Mouse (Mus musculus) heart, postnatal 14 days (tissue): ENCODE measurements around the gene Trmt11. TPM values are rescaled to one million over a fixed set of nuclear protein-coding genes. Genes with fewer than 3 reads are reported as not detected.
"Not testable (repeated sequence)": the region's sequence is repeated elsewhere in the genome, so short reads cannot be mapped to it uniquely, and the experiment has no call there.

Experiments
- DNase-seq, 2 experiments: peaks; one replicate each; pipeline ENCODE4 v3.0.0; 2021 to 2022
- intact Hi-C: fragments of 180-260 bp; cut with DNase I; formaldehyde crosslinking; loops from one replicate; pipeline ENCODE4 v1.15.1; 2025
- long read RNA-seq, 2 experiments: library from polyadenylated mRNA; stranded (forward); transcript quantifications; one replicate each; pipeline ENCODE4 v2.0.0; 2021
- total RNA-seq, 2 experiments: library from RNA; stranded (reverse); gene quantifications; 2 replicates each; pipeline ENCODE4 v1.2.3; 2021

The Trmt11 gene
- total RNA-seq: 1 to 10 TPM; 5.6 to 6.3 TPM
- long read RNA-seq, experiment 1, transcript Trmt11-201 (13 exons, 2,359 nt): major isoform, 11 of 13 reads
- long read RNA-seq, experiment 1, partial matches to known transcripts: 0 of 13 reads
- long read RNA-seq, experiment 1, other reads (novel, unspliced or antisense): 2 of 13 reads
- long read RNA-seq, experiment 2, transcript Trmt11-201 (13 exons, 2,359 nt): major isoform, 6 of 8 reads
- long read RNA-seq, experiment 2, partial matches to known transcripts: 0 of 8 reads
- long read RNA-seq, experiment 2, other reads (novel, unspliced or antisense): 2 of 8 reads

DNA sequence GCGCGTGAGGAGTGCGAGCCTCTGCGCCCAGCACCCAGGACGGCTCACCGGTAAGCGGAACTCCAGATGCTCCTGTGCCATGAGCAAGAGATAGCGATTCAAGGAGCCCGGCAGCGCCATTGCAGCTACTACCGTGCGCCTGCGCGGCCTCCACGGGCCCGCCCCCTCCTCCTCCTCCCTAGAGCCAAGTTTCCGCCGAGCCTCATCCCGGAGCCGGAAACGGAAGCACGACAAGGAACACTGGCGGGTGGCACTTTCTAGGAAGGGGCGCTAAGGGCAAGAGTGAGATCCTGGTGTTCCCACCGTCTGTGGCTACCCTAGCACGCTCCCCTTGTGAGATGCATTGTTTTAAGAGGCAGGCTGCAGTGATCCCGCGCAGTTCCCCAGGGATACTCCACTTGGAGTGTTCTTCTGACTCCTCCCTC, at the start of gene Trmt11:
Gene Trmt11, minus strand, starts transcription at position 208 of the 425 bp plus-strand sequence.
- peak; percentile 90 to 93 for DNase-seq
- intact Hi-C loops: loop anchor here (5.0 to 10.0 kb wide), 2 partner anchors 212 to 1236 kb away; partner anchors contain the start of gene Rnf146

DNA sequence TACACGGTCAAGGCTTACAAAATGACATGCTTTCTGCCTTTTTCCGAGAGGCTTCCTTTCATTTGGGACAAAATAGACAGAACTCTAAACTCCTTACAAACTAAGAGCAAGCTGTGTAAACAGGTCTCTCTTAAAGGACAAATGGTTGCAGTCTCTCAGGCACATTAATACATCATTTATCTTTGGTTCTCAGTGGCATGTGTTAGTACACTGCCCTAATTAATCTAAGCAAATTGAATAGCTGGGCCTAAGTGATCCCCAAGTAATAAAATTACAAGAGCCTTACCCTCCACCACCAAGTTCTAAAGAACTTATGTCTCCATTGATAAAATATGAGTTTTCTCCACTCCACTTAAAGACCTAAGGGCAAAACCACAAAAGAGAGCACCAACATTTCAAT, 47.1 kb upstream of the Trmt11 start:
- DNase-seq: no peak
- intact Hi-C loops: no loop called here

DNA sequence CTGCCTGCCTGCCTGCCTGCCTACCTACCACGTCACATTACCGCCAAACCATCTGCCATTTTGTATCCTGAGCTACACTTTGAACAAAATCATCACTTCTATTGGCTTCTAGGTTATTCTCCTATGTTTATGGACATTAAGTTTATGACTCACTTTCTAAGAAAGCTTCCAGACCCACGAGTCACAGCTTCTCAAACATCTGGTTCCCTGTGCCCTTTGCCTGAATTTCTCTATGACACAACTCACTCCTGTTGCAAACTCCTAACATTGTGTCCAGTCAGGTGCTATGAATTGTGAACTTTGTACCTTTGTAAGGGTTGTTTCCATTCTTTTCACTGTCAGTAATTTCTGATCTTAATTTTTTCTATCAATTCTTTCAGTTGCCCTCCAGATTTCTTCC, 37.7 kb upstream of the Trmt11 start:
- no peak for DNase-seq
- intact Hi-C loops: no loop called here

DNA sequence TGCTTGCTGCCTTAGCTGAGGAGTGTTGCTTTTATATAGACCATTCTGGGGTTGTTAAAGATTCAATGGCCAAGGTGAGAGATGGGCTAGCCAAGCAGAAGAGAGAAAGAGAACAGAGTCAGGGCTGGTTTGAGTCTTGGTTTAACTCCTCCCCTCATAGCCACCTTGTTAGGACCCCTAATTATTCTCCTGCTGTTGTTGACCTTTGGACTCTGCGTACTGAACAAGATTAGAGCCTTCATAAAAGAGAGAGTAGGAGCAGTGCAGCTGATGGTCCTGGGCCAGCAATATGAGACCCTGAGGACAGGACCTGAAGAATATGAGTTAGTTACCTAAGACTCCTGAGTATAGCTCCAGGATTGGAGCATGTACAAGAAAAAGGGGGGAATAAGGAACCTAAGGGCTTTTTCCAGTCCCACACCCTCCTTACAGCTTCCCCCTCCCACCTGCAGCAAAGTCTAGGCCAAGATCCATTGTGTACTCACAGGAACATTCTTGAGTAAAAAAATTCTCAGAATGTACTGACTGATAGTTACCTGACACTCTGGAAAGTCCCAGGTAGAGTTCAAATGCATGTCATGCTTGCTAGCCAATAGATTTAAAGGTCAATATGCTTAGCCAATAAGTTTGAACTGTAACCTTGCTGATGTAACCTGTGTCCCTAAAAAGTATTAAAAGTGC, 36.1 kb upstream of the Trmt11 start:
- intact Hi-C loops, DNase-seq: not testable (repeated sequence)

DNA sequence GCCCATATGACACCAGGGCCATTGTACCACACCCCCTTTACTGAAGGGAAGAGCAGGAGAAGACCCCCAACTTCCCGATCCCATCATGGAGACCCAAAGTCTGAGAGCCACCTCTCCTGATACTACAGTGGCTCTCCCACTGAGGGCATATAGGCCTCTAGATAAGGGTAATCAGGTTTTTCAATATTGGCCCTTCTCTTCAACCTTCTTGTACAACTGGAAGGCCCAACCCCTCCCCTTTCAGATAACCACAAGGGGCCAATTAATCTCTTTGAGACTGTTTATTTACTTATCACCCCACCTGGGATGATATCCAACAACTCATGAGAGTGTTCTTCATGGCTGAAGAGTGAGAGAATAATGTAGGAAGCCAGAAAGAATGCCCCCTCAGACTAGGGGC, 32.2 kb upstream of the Trmt11 start:
- no peak for DNase-seq
- intact Hi-C loops: no loop called here

DNA sequence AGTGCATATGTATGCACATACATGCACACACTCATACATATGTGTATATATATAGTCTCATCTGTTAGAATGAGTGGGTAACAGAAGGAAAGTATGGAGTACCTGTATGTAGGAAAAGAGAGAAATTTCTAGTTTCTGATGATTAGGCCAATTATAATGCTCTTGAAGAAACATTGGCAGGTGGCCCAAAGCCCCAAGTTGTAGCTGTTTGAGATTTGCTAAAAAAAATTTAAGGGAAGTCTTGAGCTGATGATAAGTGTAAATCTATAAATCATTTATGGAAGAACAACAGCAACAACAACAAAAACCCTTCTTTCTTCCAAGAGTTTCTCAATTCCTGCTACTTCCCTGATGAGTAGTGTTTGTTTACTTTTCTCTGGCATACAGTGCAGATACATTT, 29.4 kb upstream of the Trmt11 start:
- DNase-seq: no peak
- intact Hi-C loops: no loop called here

DNA sequence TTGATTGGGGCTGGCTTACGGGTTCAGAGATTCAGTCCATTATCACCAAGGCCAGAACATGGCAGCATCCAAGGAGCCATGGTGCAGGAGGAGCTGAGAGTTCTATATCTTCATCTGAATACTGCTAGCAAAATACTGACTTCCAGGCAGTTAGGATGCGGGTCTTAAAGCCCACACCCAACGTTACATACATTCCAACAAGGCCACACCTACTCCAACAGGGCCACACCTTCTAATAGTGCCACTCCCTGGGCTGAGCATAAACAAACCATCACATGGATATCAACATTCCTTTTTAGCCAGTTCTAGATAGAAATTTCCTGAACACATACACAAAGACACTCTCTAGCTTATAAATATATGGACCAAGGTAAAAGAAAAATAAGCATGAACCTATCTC, 29.0 kb upstream of the Trmt11 start, which contains the start of gene Hint3:
Gene Hint3, minus strand, starts transcription at position 120 of the 400 bp plus-strand sequence.
- no peak for DNase-seq
- intact Hi-C loops: no loop called here

DNA sequence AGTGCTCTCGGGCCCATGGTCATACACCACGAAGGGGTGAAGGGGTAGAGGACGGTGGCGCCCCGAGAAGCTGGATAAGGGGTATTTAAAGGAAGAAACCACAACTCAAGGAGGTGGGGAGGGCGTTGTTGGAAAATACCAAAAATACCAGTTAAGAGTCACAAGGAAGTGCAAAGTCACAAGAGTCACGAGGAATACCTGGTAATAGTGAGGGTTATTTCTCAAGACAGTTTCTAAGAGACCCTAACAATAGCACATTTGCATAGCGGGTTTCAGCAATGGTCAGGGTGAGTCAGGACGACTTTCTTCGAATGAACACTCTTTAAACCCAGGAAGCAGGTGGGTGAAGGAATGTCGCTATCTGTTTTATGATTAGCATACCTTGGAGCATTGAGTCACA, 27.9 kb upstream of the Trmt11 start:
- DNase-seq, intact Hi-C loops: not testable (repeated sequence)

DNA sequence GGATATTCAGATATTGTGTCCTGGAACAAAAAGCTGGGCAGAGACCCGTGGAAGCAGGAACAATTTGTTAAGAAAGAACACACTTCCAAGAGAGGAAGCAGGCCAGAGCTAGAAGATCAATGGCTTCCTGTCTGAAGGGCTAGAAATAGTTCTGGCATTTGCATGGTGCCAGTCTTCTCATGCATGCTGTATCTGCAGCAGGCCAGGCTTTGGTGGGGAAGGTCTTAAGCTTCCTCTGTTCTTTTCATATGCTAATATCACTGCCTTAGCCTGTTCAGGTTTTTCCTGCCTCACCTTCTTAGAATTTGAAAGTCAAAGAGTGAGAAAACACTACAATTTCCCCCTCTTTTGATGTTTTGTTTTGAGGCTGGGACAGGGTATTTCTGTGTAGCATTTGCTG, 27.0 kb upstream of the Trmt11 start:
- intact Hi-C loops: no loop called here
- no peak for DNase-seq

DNA sequence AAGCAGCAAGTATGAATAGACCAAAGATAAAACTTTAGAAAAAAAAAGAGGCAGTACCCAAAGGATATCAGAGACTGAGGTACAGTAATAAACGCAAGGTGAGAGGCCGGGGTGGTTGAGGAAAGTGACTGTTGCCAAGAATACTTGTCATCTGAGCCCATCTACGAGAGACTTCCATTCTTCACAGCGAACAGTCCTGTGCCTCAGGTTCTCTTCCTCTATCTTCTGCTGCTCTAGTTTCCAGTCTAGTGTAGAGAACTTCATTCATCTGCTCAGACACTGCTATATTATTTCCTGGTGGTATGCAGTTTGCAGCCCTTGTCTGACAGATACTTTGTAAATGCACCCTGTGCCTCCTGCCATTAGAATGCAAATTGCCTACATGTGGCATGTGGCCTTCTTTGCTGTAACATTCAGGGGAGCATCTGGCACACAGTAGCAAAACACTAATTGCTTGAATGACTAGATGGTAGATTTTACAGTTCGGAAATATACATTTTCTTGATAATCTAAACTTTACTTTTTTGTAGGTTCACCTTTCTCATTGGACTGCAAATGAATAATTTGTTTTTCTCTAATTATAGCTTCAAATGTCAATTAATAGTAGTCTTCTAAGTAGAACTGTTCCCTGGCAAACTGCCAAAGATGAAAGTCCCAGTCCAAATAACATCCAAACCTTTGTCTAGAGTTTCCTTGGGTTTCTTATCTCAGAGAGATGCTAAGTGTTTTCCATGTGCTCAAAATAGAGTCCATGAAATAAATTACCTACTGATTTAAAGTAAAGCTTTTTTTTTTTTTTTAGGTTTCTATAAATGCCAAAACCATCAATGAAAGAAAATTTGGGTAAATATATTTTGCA, 23.8 kb upstream of the Trmt11 start:
- intact Hi-C loops: loop anchor here (5.0 kb wide), 1 partner anchor 188 kb away; no protein-coding TSS in a partner anchor

DNA sequence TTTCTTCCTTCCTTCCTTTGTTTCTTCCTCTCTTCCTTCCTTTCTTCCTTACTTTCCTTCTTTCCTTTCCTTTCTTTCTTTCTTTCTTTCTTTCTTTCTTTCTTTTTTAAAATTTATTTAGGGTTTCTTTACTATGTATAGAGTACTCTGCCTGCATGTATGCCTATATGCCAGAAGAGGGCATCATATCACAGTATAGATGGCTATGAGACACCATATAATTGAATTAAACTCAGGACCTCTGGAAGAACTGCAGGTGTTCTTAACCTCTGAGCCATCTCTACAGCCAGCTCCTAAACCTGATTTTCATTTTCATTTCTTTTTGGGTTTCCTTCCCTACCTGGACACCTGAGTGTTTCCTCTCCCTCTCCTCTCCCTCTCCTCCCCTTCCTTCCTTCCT, 22.4 kb upstream of the Trmt11 start:
- DNase-seq: no peak
- intact Hi-C loops: loop anchor here (5.0 kb wide), 1 partner anchor 189 kb away; no protein-coding TSS in a partner anchor

More for the DNA sequence above, 23.8 kb upstream of the Trmt11 start:
- DNase-seq: no peak

DNA sequence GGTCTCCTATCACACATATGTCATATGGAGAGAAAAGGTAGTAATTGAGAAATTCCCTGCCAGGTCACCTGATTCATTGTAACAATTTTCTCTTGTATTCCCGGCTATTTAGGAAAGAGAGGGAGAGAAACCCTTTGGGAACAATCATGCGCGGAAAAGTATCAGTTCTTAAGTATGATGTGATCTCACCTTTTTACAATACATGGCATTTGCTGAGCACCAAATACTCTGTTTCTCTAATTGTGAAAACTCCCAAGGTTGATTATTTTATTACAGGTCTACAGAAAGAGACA, 18.3 kb upstream of the Trmt11 start:
- no peak for DNase-seq
- intact Hi-C loops: no loop called here

DNA sequence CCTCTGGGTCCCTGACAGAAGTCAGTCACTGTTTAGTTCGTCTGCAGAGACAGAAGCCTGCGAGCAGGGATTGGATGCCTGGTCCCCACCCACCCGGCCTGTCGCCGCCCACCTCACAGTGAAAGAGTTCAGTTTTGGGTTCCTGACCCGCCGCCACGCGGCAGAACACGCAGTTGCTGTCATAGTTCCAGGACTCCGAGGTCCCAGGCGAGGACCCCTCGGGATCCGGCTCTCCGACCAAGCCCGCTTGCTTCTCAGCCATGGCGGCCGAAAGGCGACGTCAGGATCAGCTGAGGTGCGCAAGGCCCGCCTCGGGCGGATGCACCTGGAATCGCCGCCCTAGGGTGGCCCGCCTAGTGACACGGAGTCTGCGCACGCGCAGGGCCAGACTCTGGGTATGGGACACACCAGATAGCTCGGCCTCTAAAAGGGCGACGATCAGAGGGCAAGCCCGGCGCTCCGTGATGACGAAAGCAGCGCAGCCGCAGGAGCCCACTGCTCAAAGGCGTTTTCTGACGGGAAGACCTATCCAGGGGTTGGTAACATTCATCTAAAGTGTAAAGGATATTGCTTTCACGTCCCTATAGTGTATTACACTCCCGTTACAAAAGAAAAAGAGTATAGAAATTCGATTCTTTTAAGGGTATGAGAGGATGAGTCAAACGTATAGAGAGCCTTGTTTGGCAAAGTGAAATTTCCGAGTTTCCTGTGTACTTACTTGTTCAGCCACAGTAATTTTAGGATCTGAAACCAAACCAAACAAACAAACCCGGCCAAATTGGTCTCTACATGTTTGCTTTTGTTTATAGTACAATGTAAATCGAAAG, 17.8 kb upstream of the Trmt11 start:
- peak; percentile 99 for DNase-seq
- intact Hi-C loops: no loop called here

DNA sequence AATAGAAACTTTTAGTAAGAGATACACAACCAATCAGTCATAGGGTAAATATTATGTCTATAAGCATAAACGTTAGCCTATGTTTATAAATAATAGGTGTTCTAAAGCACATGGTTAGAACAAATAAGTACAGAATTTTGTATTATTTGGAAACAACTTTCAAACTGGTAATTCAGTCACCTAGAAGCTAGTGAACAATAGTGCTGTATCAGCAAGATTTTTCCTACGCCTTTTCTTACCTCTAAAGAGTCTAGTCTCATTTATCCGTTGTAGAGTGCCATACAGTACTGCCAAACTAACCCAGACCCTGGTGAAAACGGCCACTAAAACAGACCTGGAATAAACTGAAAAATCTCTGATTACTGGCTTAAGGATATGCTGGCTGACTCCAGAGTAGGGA, 12.5 kb upstream of the Trmt11 start:
- no peak for DNase-seq
- intact Hi-C loops: no loop called here

DNA sequence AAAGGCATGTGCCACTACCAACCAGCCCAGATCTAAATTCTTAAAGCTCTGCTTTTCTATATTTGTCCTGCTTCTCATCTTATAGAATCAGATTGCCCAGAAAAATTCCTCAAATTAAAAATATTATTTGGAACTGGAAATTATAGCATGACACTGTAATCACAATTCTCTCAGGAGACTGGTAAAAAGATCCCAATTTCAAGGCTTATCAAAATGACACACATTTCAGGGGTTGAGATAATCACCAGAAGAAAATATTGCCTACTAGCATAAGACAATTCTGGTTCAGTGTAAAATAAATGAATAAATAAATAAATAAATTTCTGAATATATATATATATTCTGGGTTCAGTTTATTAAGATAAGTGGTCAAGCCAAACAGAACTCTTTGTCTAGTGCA, 9.1 kb upstream of the Trmt11 start:
- no peak for DNase-seq
- intact Hi-C loops: loop anchor here (10.0 kb wide), 1 partner anchor 1245 kb away; the partner anchor contains the start of gene Rnf146

DNA sequence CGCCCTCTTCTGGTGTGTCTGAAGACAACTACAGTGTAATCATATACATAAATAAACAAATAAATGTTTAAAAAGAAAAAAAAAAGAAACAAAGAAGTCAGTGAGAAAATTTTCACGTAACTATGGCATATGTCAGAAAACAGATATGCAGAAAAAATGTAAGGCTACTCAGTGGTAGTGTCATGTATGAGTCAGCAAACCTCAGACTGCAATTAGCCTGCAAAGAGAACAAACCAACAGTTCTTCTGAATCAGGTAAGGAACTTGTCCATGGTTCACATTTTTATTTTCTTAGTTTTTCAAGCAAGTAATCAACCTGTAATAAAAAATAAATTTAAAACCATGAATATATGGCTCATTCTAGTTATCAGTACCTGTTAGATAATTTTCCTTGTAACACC, 7.6 kb upstream of the Trmt11 start:
- no peak for DNase-seq
- intact Hi-C loops: loop anchor here (10.0 kb wide), 1 partner anchor 1243 kb away; the partner anchor contains the start of gene Rnf146

DNA sequence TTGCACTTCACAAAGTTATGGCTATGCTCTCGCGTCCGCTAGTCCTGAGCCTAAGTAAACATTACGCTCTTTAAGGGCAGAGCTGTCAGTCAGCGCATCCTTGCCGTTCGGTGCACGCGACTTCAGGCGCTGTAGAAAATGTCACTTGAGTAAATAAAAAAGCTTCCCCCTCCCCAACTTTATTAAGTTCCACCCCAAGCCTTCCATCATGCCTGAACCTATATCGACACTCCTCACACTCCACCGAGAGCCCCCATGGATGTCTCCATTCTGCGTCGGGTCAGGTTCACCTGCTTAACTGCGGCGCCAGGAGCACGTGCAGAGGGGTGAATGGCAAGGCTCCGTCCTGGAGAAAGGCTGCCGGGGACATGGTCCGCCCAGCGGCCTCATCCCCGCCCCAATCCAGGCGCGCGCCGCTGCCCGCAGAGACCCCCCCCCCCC, 435 bp downstream of the Trmt11 start:
- intact Hi-C loops: loop anchor here (5.0 to 10.0 kb wide), 2 partner anchors 212 to 1235 kb away; partner anchors contain the start of gene Rnf146
- no peak for DNase-seq

DNA sequence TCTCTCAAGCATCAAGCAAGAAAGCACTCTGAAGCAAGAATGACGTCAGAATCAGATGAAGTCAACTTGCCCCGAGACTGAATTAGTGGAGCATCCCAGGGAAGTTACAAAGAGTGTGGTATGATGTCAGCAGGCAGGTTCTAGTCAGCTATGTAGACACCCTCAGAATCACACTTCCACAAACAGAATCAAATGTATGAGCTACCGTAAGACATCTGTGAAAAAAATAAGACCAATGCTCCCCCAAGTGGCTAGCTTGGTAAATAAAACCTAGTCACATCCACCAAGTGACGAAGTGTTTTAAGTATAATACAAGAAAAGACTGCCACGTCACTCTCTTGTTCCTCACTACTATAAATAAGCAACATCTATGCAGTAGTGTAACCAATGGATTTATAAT, 13.5 kb downstream of the Trmt11 start:
- intact Hi-C loops: no loop called here
- no peak for DNase-seq

DNA sequence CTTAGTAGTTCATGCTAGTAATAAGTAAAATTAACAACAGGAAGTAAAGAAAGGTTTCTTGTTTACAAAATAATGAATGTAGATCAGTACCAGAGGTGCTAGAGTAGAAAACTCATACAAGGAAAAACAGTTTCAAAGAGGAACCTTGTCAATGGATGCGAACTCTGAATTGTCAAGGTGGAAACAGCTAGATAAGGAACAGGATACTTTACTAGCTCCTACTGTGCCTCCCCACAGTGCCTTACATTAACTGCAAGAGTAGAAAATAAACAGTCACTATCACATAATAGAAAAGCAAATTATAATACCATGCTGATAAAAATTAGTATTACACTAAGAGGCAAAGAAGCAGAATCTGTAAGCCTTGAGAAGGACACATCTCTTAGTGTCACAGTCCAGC, 14.9 kb downstream of the Trmt11 start:
- DNase-seq: no peak
- intact Hi-C loops: no loop called here

DNA sequence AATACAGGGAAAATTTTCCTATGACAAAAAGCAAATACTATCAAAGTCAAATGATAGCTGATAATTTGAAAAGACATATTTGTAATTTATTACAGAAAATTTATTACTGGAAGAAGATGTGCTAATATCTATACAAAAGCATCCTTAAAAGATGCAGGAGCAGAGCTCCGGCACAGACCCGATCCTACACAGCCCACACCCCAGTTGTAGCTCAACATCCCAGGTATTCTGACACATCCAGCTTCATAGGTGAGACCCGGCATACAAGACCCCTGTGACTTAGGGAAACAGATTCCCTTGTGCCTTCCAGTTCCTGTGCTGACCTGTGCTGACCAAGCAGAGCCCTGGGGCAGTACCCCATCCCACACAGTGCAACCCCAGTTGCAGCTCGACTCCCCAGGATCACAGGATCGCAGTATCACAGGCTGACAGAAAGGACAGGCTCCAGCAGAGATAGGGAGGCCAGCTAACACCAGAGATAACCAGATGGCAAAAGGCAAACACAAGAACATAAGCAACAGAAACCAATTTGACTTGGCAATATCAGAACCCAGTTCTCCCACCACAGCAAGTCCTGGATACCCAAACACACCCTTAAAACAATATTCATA, 22.8 kb downstream of the Trmt11 start:
- intact Hi-C loops: no loop called here
- no peak for DNase-seq
